Mouse (Mus musculus) splenic B cell, adult 2 months (primary cell): ENCODE measurements around the gene Parp2.
A peak's percentile ranks its signal among the peaks of the same experiment; 100 is the strongest.

Experiments used
- DNase-seq: peaks from one replicate; pipeline ENCODE4 v3.0.0-alpha.2; 2011; ENCODE audit warnings: low read depth, low spot score
- H3K27me3 ChIP-seq: 2 replicates; pipeline ENCODE4 v1.6.1; 2012; ENCODE audit warnings: mild to moderate bottlenecking, low read length, moderate library complexity, mixed read lengths; ENCODE audit not compliant: control insufficient read depth, poor library complexity, insufficient read depth, severe bottlenecking
- H3K36me3 ChIP-seq: 2 replicates; pipeline ENCODE4 v1.6.1; 2012; ENCODE audit warnings: mild to moderate bottlenecking, low read length, moderate library complexity, mixed read lengths; ENCODE audit not compliant: control insufficient read depth, poor library complexity, insufficient read depth, severe bottlenecking

Parp2 gene

GRCm38 (mm10) chr14:50807487-50808072, at the start of gene Parp2, which contains the start of gene Ccnb1ip1:
TSS of gene Parp2 (plus strand) at chr14:50807841.
TSS of gene Ccnb1ip1 (minus strand) at chr14:50807732.
- H3K36me3 ChIP-seq = no peaks in the 10 kb centered on the region

DNA sequence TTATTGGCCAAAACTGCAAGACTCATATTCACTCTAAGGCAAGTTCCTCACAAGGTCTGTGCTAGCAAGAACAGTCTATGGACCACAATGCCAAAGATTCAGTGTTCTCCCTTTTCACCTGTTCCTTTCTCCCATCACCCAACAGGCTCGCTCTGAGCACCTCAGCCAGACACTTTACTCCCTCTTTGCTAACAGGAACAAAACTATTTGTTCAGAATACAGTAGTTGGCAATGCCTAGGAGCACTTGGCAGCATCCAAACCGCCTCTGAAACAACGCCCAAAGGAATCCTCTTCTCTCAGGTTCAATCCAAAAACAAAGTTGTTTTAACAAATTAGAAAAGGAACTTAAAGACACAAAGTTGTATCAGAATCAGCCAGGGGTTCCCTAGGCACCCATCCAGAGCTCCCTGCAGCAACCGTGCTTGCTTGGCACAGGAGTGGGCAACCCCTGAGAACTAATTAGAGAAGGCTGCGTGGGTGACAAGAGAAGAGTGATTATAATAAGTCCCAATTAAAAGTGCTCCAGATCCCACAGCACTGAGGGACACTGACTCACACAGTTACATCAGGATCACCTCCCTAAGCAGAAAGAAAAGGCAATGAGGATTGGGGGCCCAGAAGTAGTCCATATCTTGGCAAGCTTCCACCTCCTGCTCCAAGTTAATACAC, 49.1 kb upstream of the Parp2 start:
- no peaks in the 10 kb centered on the region for H3K27me3 ChIP-seq
- DNase-seq = no peak
- H3K36me3 ChIP-seq = no peaks in the 10 kb centered on the region

More at GRCm38 (mm10) chr14:50807487-50808072, at the start of gene Parp2, which contains the start of gene Ccnb1ip1:
- peak; percentile 99 for DNase-seq
- H3K27me3 ChIP-seq = no peaks in the 10 kb centered on the region

DNA sequence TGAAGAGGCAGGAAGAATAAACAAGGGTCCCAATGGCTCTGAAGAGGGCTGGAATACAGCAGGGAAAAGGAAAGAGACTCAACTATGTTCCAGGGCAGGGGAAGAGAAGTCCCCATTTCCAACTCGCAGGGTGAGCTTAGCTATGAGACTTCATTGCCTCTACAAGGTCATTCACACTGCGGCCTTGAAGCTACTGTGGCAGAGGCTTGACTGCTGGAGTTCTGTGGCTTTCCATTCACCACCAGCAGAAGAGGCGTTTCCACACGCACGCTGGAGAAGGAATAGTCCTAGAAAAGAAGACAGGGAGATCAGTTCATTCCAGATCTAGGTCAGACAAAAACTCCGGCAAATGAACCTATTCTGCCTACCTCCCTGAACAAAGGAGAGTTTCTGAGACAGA, 41.9 kb upstream of the Parp2 start:
- no peak for DNase-seq
- Histone ChIP-seq H3K36me3 (peaks cover 13% of the 10 kb centered on the region), H3K27me3 (no peaks in the 10 kb centered on the region)

DNA sequence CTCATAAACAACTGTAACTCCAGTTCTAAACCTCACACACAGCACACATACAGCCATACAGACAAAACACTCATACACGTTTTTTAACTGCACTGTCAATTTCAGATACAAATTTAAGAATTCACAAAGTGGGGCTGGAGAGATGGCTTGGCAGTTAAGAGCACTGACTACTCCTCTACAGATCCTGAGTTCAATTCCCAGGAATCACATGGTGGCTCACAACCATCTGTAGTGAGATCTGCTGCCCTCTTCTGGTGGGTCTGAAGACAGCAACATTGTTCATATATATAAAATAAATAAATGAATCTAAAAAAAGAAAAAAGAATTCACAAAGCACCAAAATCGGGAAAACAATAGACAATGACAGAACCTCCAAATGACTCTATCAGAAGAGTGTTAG, 36.3 kb upstream of the Parp2 start:
- peak; percentile 37 for DNase-seq
- H3K27me3 ChIP-seq = no peaks in the 10 kb centered on the region
- peaks cover 28% of the 10 kb centered on the region for H3K36me3 ChIP-seq

DNA sequence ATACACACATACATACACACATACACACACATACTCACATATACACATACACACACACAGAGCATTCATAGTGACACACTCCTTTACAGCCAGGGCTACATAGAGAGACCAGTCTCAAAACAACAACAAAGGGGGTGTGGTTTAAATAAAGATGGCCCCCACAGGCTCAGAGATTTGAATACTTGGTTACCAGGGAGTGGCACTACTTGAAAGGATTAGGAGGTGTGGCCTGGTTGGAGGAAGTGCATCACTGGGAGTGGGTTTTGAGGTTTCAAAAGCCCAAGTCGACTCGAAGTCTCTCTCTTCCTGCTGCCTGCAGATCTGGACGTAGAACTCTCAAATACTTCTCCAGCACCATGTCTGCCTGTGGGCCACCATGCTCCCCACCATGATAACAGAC, 25.5 kb upstream of the Parp2 start:
- no peak for DNase-seq
- H3K27me3 ChIP-seq = no peaks in the 10 kb centered on the region
- H3K36me3 ChIP-seq = peaks cover 4% of the 10 kb centered on the region; the same call in 1 of the 2 replicates

DNA sequence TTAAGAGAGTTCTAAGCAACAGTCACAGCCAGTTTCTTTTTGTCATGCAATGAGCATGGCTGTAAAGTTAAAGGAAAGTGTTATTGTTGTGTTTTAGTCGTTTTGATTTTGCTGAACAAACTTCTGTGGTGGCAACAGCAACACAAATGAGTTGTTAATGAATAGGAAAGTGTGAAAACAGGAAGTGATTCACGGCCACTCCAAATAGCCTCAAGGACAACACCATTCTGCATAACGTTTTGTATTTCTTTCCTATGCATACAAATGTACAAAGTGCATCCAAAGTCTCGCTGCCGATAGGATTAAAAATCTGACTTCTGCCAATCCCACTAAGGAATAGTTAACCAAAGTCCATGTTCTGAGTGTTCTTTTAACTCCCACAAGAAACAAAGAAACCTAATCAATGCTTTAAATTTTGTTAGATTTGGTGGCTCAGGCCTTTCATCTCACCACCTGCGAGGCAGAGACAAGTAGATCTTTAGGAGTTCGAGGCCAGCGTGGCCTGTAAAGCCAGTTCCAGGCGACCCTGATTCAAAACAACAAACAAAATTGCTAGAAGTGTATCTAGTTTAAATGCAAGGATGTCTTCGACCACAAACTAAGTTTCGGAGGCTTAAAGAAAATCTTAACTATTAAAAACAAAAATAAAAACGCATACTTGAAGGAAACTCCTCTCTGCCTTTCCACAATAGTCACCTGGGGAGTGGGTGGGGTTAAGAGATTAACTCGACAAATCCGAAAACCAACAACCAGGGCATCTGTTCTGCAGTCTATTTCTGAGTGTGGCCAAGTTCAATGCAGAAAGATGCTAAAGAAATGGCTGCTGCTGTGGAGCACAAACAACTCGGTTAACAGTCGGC, 23.0 kb upstream of the Parp2 start:
- Histone ChIP-seq H3K36me3 (peaks cover 2% of the 10 kb centered on the region; the same call in 1 of the 2 replicates), H3K27me3 (no peaks in the 10 kb centered on the region)
- DNase-seq = peak; percentile 39

GRCm38 (mm10) chr14:50785251-50785637, 22.4 kb upstream of the Parp2 start, which contains the start of gene Ttc5:
TSS of gene Ttc5 (minus strand) at chr14:50785519.
- DNase-seq = peak; percentile 96
- H3K36me3 ChIP-seq = no peaks in the 10 kb centered on the region; the same call in 1 of the 2 replicates
- H3K27me3 ChIP-seq = no peaks in the 10 kb centered on the region

- Histone ChIP-seq H3K36me3 (no peaks in the 10 kb centered on the region), H3K27me3 (peaks cover 1% of the 10 kb centered on the region; the same call in 1 of the 2 replicates)
- peak; percentile 31 for DNase-seq
These were observed 19.5 kb upstream of the Parp2 start for GRCm38 (mm10) chr14:50788157-50788556.

DNA sequence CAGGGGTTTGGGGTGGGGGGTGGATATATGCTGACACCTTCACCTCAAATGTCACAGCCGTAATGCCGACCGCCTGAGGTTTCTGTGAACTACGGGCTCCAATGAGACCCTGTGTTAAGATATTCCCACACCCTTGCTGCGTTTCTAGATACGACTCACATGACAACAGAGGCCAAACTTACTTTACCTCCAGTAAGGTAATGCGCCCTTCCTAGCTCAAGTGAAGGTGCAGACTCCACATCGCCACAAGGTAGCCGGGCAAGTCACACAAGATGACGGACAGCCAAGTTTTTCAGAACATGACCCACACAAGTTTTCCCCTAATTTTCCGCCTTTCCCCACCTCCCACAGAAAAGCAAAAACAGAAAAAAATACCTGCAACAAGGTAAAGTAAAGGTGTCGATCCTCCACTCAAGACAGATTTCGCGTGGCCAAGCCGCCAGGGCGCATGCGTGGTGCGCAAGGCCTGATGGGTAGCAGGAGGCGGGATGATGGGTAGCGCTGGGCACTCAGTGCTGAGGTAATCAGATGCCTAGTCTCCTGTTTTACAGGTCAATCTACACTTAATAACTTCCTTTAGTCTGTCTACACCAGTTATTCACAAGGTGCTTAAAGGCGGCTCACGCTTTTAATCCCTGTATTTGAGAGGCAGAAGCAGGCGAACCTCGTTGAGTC, 12.2 kb upstream of the Parp2 start:
- H3K36me3 ChIP-seq = no peaks in the 10 kb centered on the region

DNA sequence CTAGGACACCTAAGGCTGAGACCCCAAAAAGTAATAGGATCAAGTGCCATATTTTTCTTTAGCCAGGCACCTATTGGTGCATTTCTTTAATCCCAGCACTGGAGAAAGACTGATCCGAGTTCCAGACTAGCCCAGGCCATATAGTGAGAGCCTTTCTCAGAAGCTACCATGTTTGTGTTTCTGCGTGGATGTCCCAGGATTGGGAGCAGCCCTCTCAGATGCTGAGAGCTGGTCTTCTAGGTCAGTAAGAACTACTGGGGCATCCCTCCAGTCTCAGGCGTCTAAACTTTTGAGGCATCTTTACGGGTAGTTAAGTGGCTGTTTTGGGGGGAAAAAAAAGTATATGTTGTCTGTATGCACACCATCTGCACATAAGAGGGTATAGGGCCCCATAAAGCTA, 11.7 kb upstream of the Parp2 start:
- H3K27me3 ChIP-seq = peaks cover 1% of the 10 kb centered on the region; the same call in 1 of the 2 replicates
- no peaks in the 10 kb centered on the region for H3K36me3 ChIP-seq
- no peak for DNase-seq

More for the DNA sequence above, 12.2 kb upstream of the Parp2 start:
- DNase-seq = no peak
- H3K27me3 ChIP-seq = peaks cover 1% of the 10 kb centered on the region; the same call in 1 of the 2 replicates

GRCm38 (mm10) chr14:50796464-50796863, 11.2 kb upstream of the Parp2 start:
- H3K27me3 ChIP-seq = peaks cover 1% of the 10 kb centered on the region; the same call in 1 of the 2 replicates
- DNase-seq = no peak
- H3K36me3 ChIP-seq = no peaks in the 10 kb centered on the region

DNA sequence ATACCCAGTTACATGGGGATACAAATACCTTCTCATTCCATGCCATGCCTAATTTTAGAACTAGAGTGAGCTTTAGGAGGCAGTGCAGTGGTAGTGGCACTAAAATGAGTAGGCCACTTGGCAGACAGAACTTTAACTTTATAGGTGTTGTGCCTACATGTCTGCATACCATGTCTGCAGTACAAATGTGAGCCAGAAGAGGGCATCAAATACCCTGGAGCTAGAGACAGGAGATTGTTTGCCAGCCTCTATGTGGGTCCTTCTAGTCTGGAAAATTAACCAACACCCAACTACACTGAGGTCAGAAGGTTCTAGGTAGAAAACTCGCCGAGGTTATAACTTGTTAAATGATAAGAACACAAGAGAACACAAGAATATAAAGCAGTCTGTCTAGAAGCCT, 9.1 kb upstream of the Parp2 start:
- H3K36me3 ChIP-seq = no peaks in the 10 kb centered on the region
- H3K27me3 ChIP-seq = no peaks in the 10 kb centered on the region
- DNase-seq = peak; percentile 68

- DNase-seq = peak; percentile 84
- no peaks in the 10 kb centered on the region for H3K27me3 ChIP-seq
- H3K36me3 ChIP-seq = no peaks in the 10 kb centered on the region
These were observed 8.0 kb upstream of the Parp2 start for GRCm38 (mm10) chr14:50799502-50800259.

- Histone ChIP-seq H3K27me3 (no peaks in the 10 kb centered on the region), H3K36me3 (no peaks in the 10 kb centered on the region)
- no peak for DNase-seq
These were observed 5.2 kb upstream of the Parp2 start for GRCm38 (mm10) chr14:50802441-50802840.
